Mouse (Mus musculus) ovary, postnatal 36 days (tissue): Measurements from ENCODE around the gene Dkk3.
"Not testable (repeated sequence)": the region's sequence is repeated elsewhere in the genome, so short reads cannot be mapped to it uniquely, and the experiment has no call there.

Source experiments
- DNase-seq: peaks from one replicate; pipeline ENCODE4 v3.0.0; 2022; ENCODE audit warnings: low spot score, mixed read lengths

Dkk3 gene

GRCm38 (mm10) chr7:112130660-112131059, 28.2 kb downstream of the Dkk3 start:
- DNase-seq = no peak

- DNase-seq = no peak
These were observed 29.0 kb downstream of the Dkk3 start for GRCm38 (mm10) chr7:112129851-112130250.

- DNase-seq = no peak
These were observed 30.0 kb downstream of the Dkk3 start for GRCm38 (mm10) chr7:112128810-112129209.

GRCm38 (mm10) chr7:112127954-112128353, 30.9 kb downstream of the Dkk3 start:
- DNase-seq = no peak

- no peak for DNase-seq
These were observed 31.7 kb downstream of the Dkk3 start for GRCm38 (mm10) chr7:112127085-112127637.

GRCm38 (mm10) chr7:112125625-112126260, 33.1 kb downstream of the Dkk3 start:
- no peak for DNase-seq

- DNase-seq = no peak
These were observed 35.2 kb downstream of the Dkk3 start for GRCm38 (mm10) chr7:112123612-112124011.

- no peak for DNase-seq
These were observed 36.9 kb downstream of the Dkk3 start for GRCm38 (mm10) chr7:112121866-112122500.

GRCm38 (mm10) chr7:112120861-112121810, 37.7 kb downstream of the Dkk3 start:
- DNase-seq = no peak

- no peak for DNase-seq
These were observed 39.6 kb downstream of the Dkk3 start for GRCm38 (mm10) chr7:112119248-112119647.

- no peak for DNase-seq
These were observed 40.8 kb downstream of the Dkk3 start for GRCm38 (mm10) chr7:112118086-112118485.

GRCm38 (mm10) chr7:112117501-112117900, 41.4 kb downstream of the Dkk3 start:
- DNase-seq = no peak

- DNase-seq = no peak
These were observed 48.1 kb downstream of the Dkk3 start for GRCm38 (mm10) chr7:112110638-112111372.

GRCm38 (mm10) chr7:112108757-112109156, 50.1 kb downstream of the Dkk3 start:
- no peak for DNase-seq

GRCm38 (mm10) chr7:112103816-112104215, 55.0 kb downstream of the Dkk3 start:
- DNase-seq = no peak

- no peak for DNase-seq
These were observed 55.9 kb downstream of the Dkk3 start for GRCm38 (mm10) chr7:112102933-112103332.

GRCm38 (mm10) chr7:112100887-112101286, 58.0 kb downstream of the Dkk3 start:
- DNase-seq = no peak

- DNase-seq = not testable (repeated sequence)
These were observed 63.9 kb downstream of the Dkk3 start for GRCm38 (mm10) chr7:112094923-112095322.

GRCm38 (mm10) chr7:112086186-112086585, 72.7 kb downstream of the Dkk3 start:
- DNase-seq = no peak

- peak; percentile 80 for DNase-seq
These were observed 73.8 kb downstream of the Dkk3 start for GRCm38 (mm10) chr7:112085062-112085461.

GRCm38 (mm10) chr7:112084222-112084621, 74.6 kb downstream of the Dkk3 start:
- DNase-seq = no peak

GRCm38 (mm10) chr7:112082636-112083035, 76.2 kb downstream of the Dkk3 start:
- DNase-seq = no peak
